Mouse (Mus musculus): Measurements from ENCODE around the gene Cryba2. TPM values are rescaled to one million over a fixed set of nuclear protein-coding genes. Genes with fewer than 3 reads are reported as not detected.

The Cryba2 gene
- polyA plus RNA-seq, 1 experiment: not detected

GRCm38 (mm10) chr1:74902191-74902590 is 9.2 kb upstream of the Cryba2 start:
- no peak overlapping the region for H3K27ac ChIP-seq (ENCODE audit: insufficient read depth, low read depth, low read length)
- no peak overlapping the region for H3K4me3 ChIP-seq (ENCODE audit: insufficient read depth, low read length)
- H3K4me1 ChIP-seq (ENCODE audit: control insufficient read depth, insufficient read depth, low read length): no peaks in the 10 kb centered on the region
- no peak for TF ChIP-seq POLR2A (IDR thresholded peaks at IDR 0.05; ENCODE audit: borderline replicate concordance, low read depth, low read length)
- no peak for TF ChIP-seq CTCF (IDR thresholded peaks at IDR 0.05; ENCODE audit: low read depth, low read length)

GRCm38 (mm10) chr1:74901686-74902085 is 8.7 kb upstream of the Cryba2 start:
- TF ChIP-seq POLR2A (IDR thresholded peaks at IDR 0.05; ENCODE audit: borderline replicate concordance, low read depth, low read length): no peak
- TF ChIP-seq CTCF (IDR thresholded peaks at IDR 0.05; ENCODE audit: low read depth, low read length): no peak
- Histone ChIP-seq H3K4me1 (ENCODE audit: control insufficient read depth, insufficient read depth, low read length) (no peaks in the 10 kb centered on the region), H3K27ac (ENCODE audit: insufficient read depth, low read depth, low read length) (no peak overlapping the region), H3K4me3 (ENCODE audit: insufficient read depth, low read length) (no peak overlapping the region)

- H3K27ac ChIP-seq (ENCODE audit: insufficient read depth, low read depth, low read length): no peak overlapping the region
- no peak overlapping the region for H3K4me3 ChIP-seq (ENCODE audit: insufficient read depth, low read length)
- no peak for TF ChIP-seq POLR2A (IDR thresholded peaks at IDR 0.05; ENCODE audit: borderline replicate concordance, low read depth, low read length)
- no peaks in the 10 kb centered on the region for H3K4me1 ChIP-seq (ENCODE audit: control insufficient read depth, insufficient read depth, low read length)
These were observed 7.7 kb upstream of the Cryba2 start for GRCm38 (mm10) chr1:74900341-74901285.

GRCm38 (mm10) chr1:74898656-74899431 is 5.9 kb upstream of the Cryba2 start:
- H3K27ac ChIP-seq (ENCODE audit: insufficient read depth, low read depth, low read length): no peak overlapping the region
- no peak overlapping the region for H3K4me3 ChIP-seq (ENCODE audit: insufficient read depth, low read length)
- TF ChIP-seq CTCF (IDR thresholded peaks at IDR 0.05; ENCODE audit: low read depth, low read length) (no peak), POLR2A (IDR thresholded peaks at IDR 0.05; ENCODE audit: borderline replicate concordance, low read depth, low read length) (no peak)
- H3K4me1 ChIP-seq (ENCODE audit: control insufficient read depth, insufficient read depth, low read length): no peaks in the 10 kb centered on the region

- no peak overlapping the region for H3K27ac ChIP-seq (ENCODE audit: insufficient read depth, low read depth, low read length)
- TF ChIP-seq POLR2A (IDR thresholded peaks at IDR 0.05; ENCODE audit: borderline replicate concordance, low read depth, low read length): no peak
- TF ChIP-seq CTCF (IDR thresholded peaks at IDR 0.05; ENCODE audit: low read depth, low read length): no peak
- H3K4me3 ChIP-seq (ENCODE audit: insufficient read depth, low read length): no peak overlapping the region
- H3K4me1 ChIP-seq (ENCODE audit: control insufficient read depth, insufficient read depth, low read length): no peaks in the 10 kb centered on the region
These were observed 5.0 kb upstream of the Cryba2 start for GRCm38 (mm10) chr1:74897976-74898375.

GRCm38 (mm10) chr1:74894966-74895365 is 2.0 kb upstream of the Cryba2 start:
- no peak overlapping the region for H3K27ac ChIP-seq (ENCODE audit: insufficient read depth, low read depth, low read length)
- no peaks in the 10 kb centered on the region for H3K4me1 ChIP-seq (ENCODE audit: control insufficient read depth, insufficient read depth, low read length)
- TF ChIP-seq POLR2A (IDR thresholded peaks at IDR 0.05; ENCODE audit: borderline replicate concordance, low read depth, low read length) (no peak), CTCF (IDR thresholded peaks at IDR 0.05; ENCODE audit: low read depth, low read length) (peak; percentile 62)
- H3K4me3 ChIP-seq (ENCODE audit: insufficient read depth, low read length): no peak overlapping the region

GRCm38 (mm10) chr1:74892351-74893133 is 401 bp downstream of the Cryba2 start:
- no peaks in the 10 kb centered on the region for H3K4me1 ChIP-seq (ENCODE audit: control insufficient read depth, insufficient read depth, low read length)
- H3K27ac ChIP-seq (ENCODE audit: insufficient read depth, low read depth, low read length): no peak overlapping the region
- no peak overlapping the region for H3K4me3 ChIP-seq (ENCODE audit: insufficient read depth, low read length)
- no peak for TF ChIP-seq POLR2A (IDR thresholded peaks at IDR 0.05; ENCODE audit: borderline replicate concordance, low read depth, low read length)
- no peak for TF ChIP-seq CTCF (IDR thresholded peaks at IDR 0.05; ENCODE audit: low read depth, low read length)

GRCm38 (mm10) chr1:74891513-74891912 is 1.4 kb downstream of the Cryba2 start:
- TF ChIP-seq CTCF (IDR thresholded peaks at IDR 0.05; ENCODE audit: low read depth, low read length) (no peak), POLR2A (IDR thresholded peaks at IDR 0.05; ENCODE audit: borderline replicate concordance, low read depth, low read length) (no peak)
- Histone ChIP-seq H3K27ac (ENCODE audit: insufficient read depth, low read depth, low read length) (no peak overlapping the region), H3K4me3 (ENCODE audit: insufficient read depth, low read length) (no peak overlapping the region), H3K4me1 (ENCODE audit: control insufficient read depth, insufficient read depth, low read length) (no peaks in the 10 kb centered on the region)

GRCm38 (mm10) chr1:74885369-74886042 is 7.4 kb downstream of the Cryba2 start, which contains the start of gene Fev:
Gene Fev (minus strand): TSS chr1:74885419.
- TF ChIP-seq POLR2A (IDR thresholded peaks at IDR 0.05; ENCODE audit: borderline replicate concordance, low read depth, low read length) (no peak), CTCF (IDR thresholded peaks at IDR 0.05; ENCODE audit: low read depth, low read length) (no peak)
- H3K4me3 ChIP-seq (ENCODE audit: insufficient read depth, low read length): no peak within 1 kb of the TSS

More at GRCm38 (mm10) chr1:74885369-74886042, 7.4 kb downstream of the Cryba2 start, which contains the start of gene Fev:
- H3K27ac ChIP-seq (ENCODE audit: insufficient read depth, low read depth, low read length): no peak within 1 kb of the TSS
- no peaks in the 10 kb centered on the region for H3K4me1 ChIP-seq (ENCODE audit: control insufficient read depth, insufficient read depth, low read length)
